Mouse (Mus musculus): Measurements from ENCODE around the gene Acsl1. TPM values are rescaled to one million over a fixed set of nuclear protein-coding genes. Genes with fewer than 3 reads are reported as not detected.

The Acsl1 gene
- total RNA-seq, 2 experiments from 2014 or later: 846 to 852 TPM

Other genes with a start within 250 kb of the Acsl1 start
- gene Helt, start 176.4 kb upstream of the Acsl1 start, total RNA-seq (2021): under 1 TPM; 0.29 to 0.74 TPM
- 1 to 10 TPM; 1.3 to 1.4 TPM for gene Cenpu, start 81.0 kb downstream of the Acsl1 start, total RNA-seq (2021)
- 1 to 10 TPM; 3.0 to 3.6 TPM for gene Primpol, start 146.2 kb downstream of the Acsl1 start, total RNA-seq (2021)
- gene Casp3, start 146.3 kb downstream of the Acsl1 start, total RNA-seq (2021): 1 to 10 TPM; 6.3 to 7.6 TPM

All from heart, postnatal 14 days (tissue).